Mouse (Mus musculus) stomach, embryonic 15.5 days (tissue): ENCODE results near the gene Ssr4. TPM values are rescaled to one million over a fixed set of nuclear protein-coding genes. Genes with fewer than 3 reads are reported as not detected.

Source experiments
- ATAC-seq: fragments of 200-750 bp; cut with Nextera tagmentation; 2 replicates; pipeline ENCODE4 v1.8.0; 2017; ENCODE audit warnings: low read depth, moderate number of reproducible peaks, moderate TSS enrichment; ENCODE audit not compliant: insufficient read depth, low FRiP score
- H3K27ac ChIP-seq: fragments of 300-500 bp; sonication (generic); 2 replicates; pipeline ENCODE4 v1.5.1; 2015; ENCODE audit warnings: mild to moderate bottlenecking, inconsistent platforms
- H3K27me3 ChIP-seq: fragments of 300-500 bp; sonication (generic); replicated peaks from 2 replicates; pipeline ENCODE4 v1.6.1; 2015; ENCODE audit warnings: inconsistent platforms
- H3K36me3 ChIP-seq: fragments of 300-500 bp; sonication (generic); 2 replicates; pipeline ENCODE4 v1.6.1; 2015; ENCODE audit warnings: inconsistent platforms
- H3K4me1 ChIP-seq: fragments of 300-500 bp; sonication (generic); 2 replicates; pipeline ENCODE4 v1.6.1; 2015; ENCODE audit warnings: inconsistent platforms
- H3K4me2 ChIP-seq: fragments of 300-500 bp; sonication (generic); 2 replicates; pipeline ENCODE4 v1.6.1; 2015; ENCODE audit warnings: mild to moderate bottlenecking, inconsistent platforms
- H3K4me3 ChIP-seq: fragments of 300-500 bp; sonication (generic); replicated peaks from 2 replicates; pipeline ENCODE4 v1.5.1; 2015; ENCODE audit warnings: inconsistent platforms
- H3K9ac ChIP-seq: fragments of 300-500 bp; sonication (generic); 2 replicates; pipeline ENCODE4 v1.6.1; 2015; ENCODE audit warnings: inconsistent platforms
- H3K9me3 ChIP-seq: fragments of 300-500 bp; sonication (generic); 2 replicates; pipeline ENCODE4 v1.6.1; 2016; ENCODE audit warnings: inconsistent platforms
- WGBS: fragments of 180-500 bp; shearing (Covaris S2); methylation state at CpG from one replicate; pipeline ENCODE4 v1.1.7; 2015; 5-methylcytosine and 5-hydroxymethylcytosine counted together
- polyA plus RNA-seq: library from polyadenylated mRNA; unstranded; fragments of >200 nt; fragmentation: Nextera tagmentation; extraction: Ambion mirVana; gene quantifications from 2 replicates; pipeline ENCODE4 v1.2.1, GENCODE M21; 2015

Gene Ssr4
- polyA plus RNA-seq, 1 experiment from 2014 or later: 266 TPM

- Histone ChIP-seq H3K27me3 (no peaks in the 10 kb centered on the region), H3K4me2 (no peak overlapping the region), H3K9me3 (no peaks in the 10 kb centered on the region), H3K4me3 (no peak overlapping the region), H3K9ac (no peak overlapping the region), H3K27ac (peak overlapping the region; percentile 35; the same call in 1 of the 2 replicates), H3K36me3 (0 out of 2 replicates have a peak, but pooled peaks cover 2% of the 10 kb centered on the region), H3K4me1 (0 out of 2 replicates have a peak, but pooled peaks cover 4% of the 10 kb centered on the region)
- 62% methylated on average over 10 of the region's 10 CpGs for WGBS
- ATAC-seq: peak; percentile 61; the same call in 1 of the 2 replicates
Observed at GRCm38 (mm10) chrX:73774802-73775483, 11.9 kb upstream of the Ssr4 start.

- no peak for ATAC-seq
- Histone ChIP-seq H3K27ac (no peak overlapping the region), H3K9me3 (no peaks in the 10 kb centered on the region), H3K36me3 (peaks cover 13% of the 10 kb centered on the region; the same call in 1 of the 2 replicates), H3K4me2 (no peak overlapping the region), H3K4me1 (no peaks in the 10 kb centered on the region), H3K27me3 (no peaks in the 10 kb centered on the region), H3K4me3 (no peak overlapping the region), H3K9ac (no peak overlapping the region)
- 84% methylated on average over 3 of the region's 3 CpGs for WGBS
Observed at GRCm38 (mm10) chrX:73782227-73782626, 4.6 kb upstream of the Ssr4 start.

- H3K27me3 ChIP-seq: no peaks in the 10 kb centered on the region
- H3K4me2 ChIP-seq: peak overlapping the region; percentile 57
- H3K27ac ChIP-seq: peak overlapping the region; percentile 93; the same call in 1 of the 2 replicates
- no peak for ATAC-seq
- H3K4me3 ChIP-seq: peak overlapping the region; percentile 63
- peak overlapping the region; percentile 34 for H3K9ac ChIP-seq
- peaks cover 4% of the 10 kb centered on the region; the same call in 1 of the 2 replicates for H3K36me3 ChIP-seq
- H3K4me1 ChIP-seq: peaks cover 10% of the 10 kb centered on the region; the same call in 1 of the 2 replicates
- no peaks in the 10 kb centered on the region for H3K9me3 ChIP-seq
Observed at GRCm38 (mm10) chrX:73785666-73786065, 1.2 kb upstream of the Ssr4 start.

GRCm38 (mm10) chrX:73787225-73787558 lies 364 bp downstream of the Ssr4 start:
- H3K4me3 ChIP-seq: peak overlapping the region; percentile 63
- H3K4me2 ChIP-seq: peak overlapping the region; percentile 52
- peaks cover 10% of the 10 kb centered on the region; the same call in 1 of the 2 replicates for H3K4me1 ChIP-seq
- peak overlapping the region; percentile 63 for H3K9ac ChIP-seq
- H3K27ac ChIP-seq: peak overlapping the region; percentile 77; the same call in 1 of the 2 replicates
- no peaks in the 10 kb centered on the region for H3K36me3 ChIP-seq
- no peaks in the 10 kb centered on the region for H3K9me3 ChIP-seq
- peak; percentile 29 for ATAC-seq
- no peaks in the 10 kb centered on the region for H3K27me3 ChIP-seq
- 11% methylated on average over 20 of the region's 22 CpGs for WGBS

GRCm38 (mm10) chrX:73788501-73788900 lies 1.7 kb downstream of the Ssr4 start:
- H3K27ac ChIP-seq: no peak overlapping the region
- no peak for ATAC-seq
- H3K4me2 ChIP-seq: peak overlapping the region; percentile 52
- H3K36me3 ChIP-seq: no peaks in the 10 kb centered on the region
- no peaks in the 10 kb centered on the region for H3K27me3 ChIP-seq
- 78% methylated on average over 1 of the region's 1 CpGs for WGBS
- H3K9me3 ChIP-seq: no peaks in the 10 kb centered on the region
- H3K4me3 ChIP-seq: peak overlapping the region; percentile 63
- H3K9ac ChIP-seq: no peak overlapping the region
- H3K4me1 ChIP-seq: peaks cover 10% of the 10 kb centered on the region; the same call in 1 of the 2 replicates

- no peak overlapping the region for H3K4me3 ChIP-seq
- no peaks in the 10 kb centered on the region for H3K36me3 ChIP-seq
- no peak overlapping the region for H3K9ac ChIP-seq
- no peaks in the 10 kb centered on the region for H3K9me3 ChIP-seq
- H3K27me3 ChIP-seq: no peaks in the 10 kb centered on the region
- no peak overlapping the region for H3K4me2 ChIP-seq
- peaks cover 10% of the 10 kb centered on the region; the same call in 1 of the 2 replicates for H3K4me1 ChIP-seq
- H3K27ac ChIP-seq: no peak overlapping the region
- no peak for ATAC-seq
Observed at GRCm38 (mm10) chrX:73793039-73793438, 6.2 kb downstream of the Ssr4 start.

GRCm38 (mm10) chrX:73793505-73793904 lies 6.7 kb downstream of the Ssr4 start:
- Histone ChIP-seq H3K9ac (no peak overlapping the region), H3K27me3 (no peaks in the 10 kb centered on the region), H3K36me3 (no peaks in the 10 kb centered on the region), H3K4me3 (no peak overlapping the region), H3K4me2 (no peak overlapping the region), H3K4me1 (peaks cover 5% of the 10 kb centered on the region; the same call in 1 of the 2 replicates), H3K9me3 (no peaks in the 10 kb centered on the region), H3K27ac (no peak overlapping the region)
- 33% methylated on average over 1 of the region's 1 CpGs for WGBS
- ATAC-seq: no peak

GRCm38 (mm10) chrX:73797511-73797910 lies 10.7 kb downstream of the Ssr4 start:
- no peak for ATAC-seq
- Histone ChIP-seq H3K4me2 (no peak overlapping the region), H3K9ac (no peak overlapping the region), H3K4me3 (no peak overlapping the region), H3K27me3 (no peaks in the 10 kb centered on the region), H3K27ac (no peak overlapping the region), H3K4me1 (no peaks in the 10 kb centered on the region), H3K36me3 (no peaks in the 10 kb centered on the region), H3K9me3 (no peaks in the 10 kb centered on the region)
- 86% methylated on average over 2 of the region's 2 CpGs for WGBS

GRCm38 (mm10) chrX:73798502-73798901 lies 11.7 kb downstream of the Ssr4 start:
- Histone ChIP-seq H3K9me3 (no peaks in the 10 kb centered on the region), H3K36me3 (no peaks in the 10 kb centered on the region), H3K4me3 (no peak overlapping the region), H3K9ac (no peak overlapping the region), H3K27me3 (no peaks in the 10 kb centered on the region), H3K4me1 (no peaks in the 10 kb centered on the region), H3K4me2 (no peak overlapping the region), H3K27ac (no peak overlapping the region)
- peak; percentile 78 for ATAC-seq
- WGBS: 38% methylated on average over 9 of the region's 9 CpGs

GRCm38 (mm10) chrX:73805814-73806213 lies 19.0 kb downstream of the Ssr4 start:
- Histone ChIP-seq H3K9me3 (no peaks in the 10 kb centered on the region), H3K36me3 (no peaks in the 10 kb centered on the region), H3K4me3 (no peak overlapping the region), H3K4me1 (no peaks in the 10 kb centered on the region), H3K27me3 (no peaks in the 10 kb centered on the region), H3K27ac (no peak overlapping the region), H3K4me2 (no peak overlapping the region), H3K9ac (no peak overlapping the region)
- no peak for ATAC-seq
- 62% methylated on average over 1 of the region's 1 CpGs for WGBS

- Histone ChIP-seq H3K4me1 (no peaks in the 10 kb centered on the region), H3K9me3 (no peaks in the 10 kb centered on the region), H3K27me3 (no peaks in the 10 kb centered on the region), H3K36me3 (no peaks in the 10 kb centered on the region), H3K9ac (no peak overlapping the region), H3K27ac (no peak overlapping the region), H3K4me3 (peak overlapping the region; percentile 24), H3K4me2 (peak overlapping the region; percentile 40)
- WGBS: 20% methylated on average over 14 of the region's 14 CpGs
- no peak for ATAC-seq
Observed at GRCm38 (mm10) chrX:73815072-73815471, 28.2 kb downstream of the Ssr4 start.

GRCm38 (mm10) chrX:73816596-73817314 lies 29.9 kb downstream of the Ssr4 start:
- no peak for ATAC-seq
- Histone ChIP-seq H3K9me3 (no peaks in the 10 kb centered on the region), H3K27ac (no peak overlapping the region), H3K27me3 (no peaks in the 10 kb centered on the region), H3K9ac (no peak overlapping the region), H3K4me3 (no peak overlapping the region), H3K4me1 (no peaks in the 10 kb centered on the region), H3K4me2 (no peak overlapping the region), H3K36me3 (no peaks in the 10 kb centered on the region)
- 48% methylated on average over 3 of the region's 3 CpGs for WGBS
